Mouse (Mus musculus) heart, postnatal 0 days (tissue): Measurements from ENCODE around the gene Vmn2r-ps130. TPM values are rescaled to one million over a fixed set of nuclear protein-coding genes. Genes with fewer than 3 reads are reported as not detected.
"Not testable (repeated sequence)": the region's sequence is repeated elsewhere in the genome, so short reads cannot be mapped to it uniquely, and the experiment has no call there.

Source experiments
- ATAC-seq: fragments of 200-750 bp; cut with Nextera tagmentation; 2 replicates; pipeline ENCODE4 v1.8.0; 2017; ENCODE audit warnings: low read depth, moderate number of reproducible peaks, moderate library complexity; ENCODE audit not compliant: insufficient read depth
- DNase-seq: peaks from one replicate; pipeline ENCODE4 v3.0.0-alpha.2; 2016; ENCODE audit warnings: low spot score
- H3K27ac ChIP-seq: fragments of 300-500 bp; sonication (generic); 2 replicates; pipeline ENCODE4 v1.5.1; 2014; ENCODE audit warnings: low read depth, mild to moderate bottlenecking
- H3K27me3 ChIP-seq: fragments of 300-500 bp; sonication (generic); 2 replicates; pipeline ENCODE4 v1.6.1; 2014; ENCODE audit warnings: low read length, mixed read lengths; ENCODE audit not compliant: control insufficient read depth, insufficient read depth
- H3K36me3 ChIP-seq: fragments of 300-500 bp; sonication (generic); replicated peaks from 2 replicates; pipeline ENCODE4 v1.6.1; 2014; ENCODE audit warnings: low read length, mixed read lengths; ENCODE audit not compliant: control insufficient read depth, insufficient read depth
- H3K4me1 ChIP-seq: fragments of 300-500 bp; sonication (generic); 2 replicates; pipeline ENCODE4 v1.6.1; 2014; ENCODE audit warnings: antibody characterized with exemption; ENCODE audit not compliant: control insufficient read depth, insufficient read depth
- H3K4me2 ChIP-seq: fragments of 300-500 bp; sonication (generic); 2 replicates; pipeline ENCODE4 v1.6.1; 2014; ENCODE audit warnings: low read depth, mild to moderate bottlenecking, low read length, moderate library complexity
- H3K4me3 ChIP-seq: fragments of 300-500 bp; sonication (generic); 2 replicates; pipeline ENCODE4 v1.5.1; 2014; ENCODE audit warnings: low read depth, low read length
- H3K9ac ChIP-seq: fragments of 300-500 bp; sonication (generic); replicated peaks from 2 replicates; pipeline ENCODE4 v1.6.1; 2014; ENCODE audit warnings: low read depth, low read length, mixed read lengths
- H3K9me3 ChIP-seq: fragments of 300-500 bp; sonication (generic); replicated peaks from 2 replicates; pipeline ENCODE4 v1.6.1; 2016; ENCODE audit warnings: low read length; ENCODE audit not compliant: control insufficient read depth
- WGBS: fragments of 180-500 bp; shearing (Covaris S2); extraction: QIAGEN DNeasy Blood & Tissue Kit; methylation state at CpG from one replicate; pipeline ENCODE4 v1.1.7; 2014; 5-methylcytosine and 5-hydroxymethylcytosine counted together
- polyA plus RNA-seq: library from polyadenylated mRNA; unstranded; fragments of >200 nt; fragmentation: Nextera tagmentation; extraction: Ambion mirVana; gene quantifications from 2 replicates; pipeline ENCODE4 v1.2.1, GENCODE M21; 2015
- total RNA-seq: library from RNA; depleted of rRNA; stranded (reverse); fragments of >200 nt; gene quantifications from 2 replicates; pipeline ENCODE4 v1.2.3, GENCODE M21; 2014; ENCODE audit warnings: low replicate concordance; rRNA removed

Gene Vmn2r-ps130
- total RNA-seq = not detected in 2 replicates
- not detected in 2 replicates for polyA plus RNA-seq

GRCm38 (mm10) chr17:23060866-23061265 lies at the start of gene Vmn2r-ps130:
Vmn2r-ps130 (plus strand) TSS chr17:23061166.
- WGBS = no CpG with 5 or more reads among the region's 1 CpGs
- not testable (repeated sequence) for ATAC-seq, H3K27me3 ChIP-seq, H3K36me3 ChIP-seq, DNase-seq, H3K4me1 ChIP-seq, H3K27ac ChIP-seq, H3K4me2 ChIP-seq, H3K4me3 ChIP-seq, H3K9ac ChIP-seq, H3K9me3 ChIP-seq

Other genes with a start within 250 kb of the Vmn2r-ps130 start
- gene Zfp945, start 194.0 kb upstream of the Vmn2r-ps130 start, total RNA-seq = 13.8 and 15.6 TPM in 2 replicates
- 14.8 and 14.9 TPM in 2 replicates for gene Zfp945, start 194.0 kb upstream of the Vmn2r-ps130 start, polyA plus RNA-seq
- gene Vmn2r113, start 118.2 kb upstream of the Vmn2r-ps130 start, total RNA-seq = not detected in 2 replicates
- gene Vmn2r113, start 118.2 kb upstream of the Vmn2r-ps130 start, polyA plus RNA-seq = not detected in 2 replicates
- 3.4 and 4.8 TPM in 2 replicates for gene Zfp40, start 132.1 kb downstream of the Vmn2r-ps130 start, total RNA-seq
- gene Zfp40, start 132.1 kb downstream of the Vmn2r-ps130 start, polyA plus RNA-seq = 6.1 and 7.1 TPM in 2 replicates